7 mouse cellular contexts compared by ENCODE assay signal in genomic region chr11:109472821-109473170, GRCm38 (mm10). TPM values are rescaled to one million over a fixed set of nuclear protein-coding genes. Genes with fewer than 3 reads are reported as not detected.
DNase-seq lines count a peak whose midpoint lies in the region; ATAC-seq lines count a peak whose summit lies in the region.

No protein-coding gene starts in this region.

- peaks cover 39% of the 10 kb centered on the region for H3K36me3 ChIP-seq in erythroblast, embryonic 14.5 days (ENCODE audit: control insufficient read depth)
- H3K36me3 ChIP-seq in limb, embryonic 13.5 days: no peaks in the 10 kb centered on the region
- H3K36me3 ChIP-seq in stomach, embryonic 16.5 days (ENCODE audit: control insufficient read depth, insufficient read depth, low read length): no peaks in the 10 kb centered on the region

- H3K27me3 ChIP-seq in erythroblast, embryonic 14.5 days (ENCODE audit: control insufficient read depth): no peaks in the 10 kb centered on the region
- peaks cover 39% of the 10 kb centered on the region for H3K27me3 ChIP-seq in limb, embryonic 13.5 days
- no peaks in the 10 kb centered on the region for H3K27me3 ChIP-seq in stomach, embryonic 16.5 days (ENCODE audit: control insufficient read depth, insufficient read depth, low read length)

- ATAC-seq in limb, embryonic 13.5 days (ENCODE audit: low FRiP score, low read depth): no peak
- peak; percentile 64 for ATAC-seq in stomach, embryonic 16.5 days (ENCODE audit: insufficient read depth, low FRiP score)

- H3K27ac ChIP-seq in limb, embryonic 13.5 days: no peak overlapping the region
- peak overlapping the region; percentile 90 for H3K27ac ChIP-seq in stomach, embryonic 16.5 days (ENCODE audit: low read length)

- peak overlapping the region; percentile 82 for H3K9ac ChIP-seq in limb, embryonic 13.5 days
- peak overlapping the region; percentile 89 for H3K9ac ChIP-seq in stomach, embryonic 16.5 days (ENCODE audit: low read length)

- peak overlapping the region; percentile 100 for H3K4me3 ChIP-seq in erythroblast, embryonic 14.5 days (replicated peaks)
- H3K4me3 ChIP-seq in limb, embryonic 13.5 days: peak overlapping the region; percentile 74
- peak overlapping the region; percentile 67 for H3K4me3 ChIP-seq in stomach, embryonic 16.5 days (replicated peaks; ENCODE audit: low read length)

- H3K9me3 ChIP-seq in erythroblast, embryonic 14.5 days (ENCODE audit: control insufficient read depth, low read length): no peaks in the 10 kb centered on the region
- no peaks in the 10 kb centered on the region for H3K9me3 ChIP-seq in limb, embryonic 13.5 days
- H3K9me3 ChIP-seq in stomach, embryonic 16.5 days (replicated peaks; ENCODE audit: control insufficient read depth, low read length): no peaks in the 10 kb centered on the region

- H3K4me2 ChIP-seq in limb, embryonic 13.5 days (replicated peaks): peak overlapping the region; percentile 91
- peak overlapping the region; percentile 87 for H3K4me2 ChIP-seq in stomach, embryonic 16.5 days (ENCODE audit: low read depth, low read length)

- WGBS in limb, embryonic 13.5 days: 0% methylated on average over 13 of the region's 13 CpGs
- WGBS in stomach, embryonic 16.5 days: 0% methylated on average over 12 of the region's 13 CpGs

- peak; percentile 42 for DNase-seq in retina, adult 2 months (ENCODE audit: low read depth, low spot score)
- DNase-seq in retina, embryonic 14.5 days (ENCODE audit: low spot score): no peak
- no peak for DNase-seq in frontal cortex, postnatal 36 days (ENCODE audit: low spot score in 2 of 2)
- no peak for DNase-seq in thymus, postnatal 36 days

- H3K4me1 ChIP-seq in erythroblast, embryonic 14.5 days (ENCODE audit: control insufficient read depth): peaks cover 80% of the 10 kb centered on the region
- H3K4me1 ChIP-seq in limb, embryonic 13.5 days: peaks cover 16% of the 10 kb centered on the region
- peaks cover 6% of the 10 kb centered on the region; the same call in 1 of the 2 replicates for H3K4me1 ChIP-seq in stomach, embryonic 16.5 days (ENCODE audit: control insufficient read depth, insufficient read depth, low read length)

RNA-seq across cellular contexts. Expression of gene Arsg, which starts 0.4 kb away (rescaled TPM):
- 0.09 and 0.17 TPM in 2 replicates for polyA plus RNA-seq in erythroblast, embryonic 14.5 days (2012)
- 4.1 and 4.2 TPM in 2 replicates for polyA plus RNA-seq in limb, embryonic 13.5 days (2015; fragmentation: Nextera tagmentation; extraction: Ambion mirVana)
- 4.1 and 5.2 TPM in 2 replicates for polyA plus RNA-seq in stomach, embryonic 16.5 days (2015; fragmentation: Nextera tagmentation; extraction: Ambion mirVana)

RNA-seq across cellular contexts. Expression of gene Slc16a6, which starts 0.6 kb away (rescaled TPM):
- 4.7 and 5.3 TPM in 2 replicates for polyA plus RNA-seq in erythroblast, embryonic 14.5 days (2012)
- polyA plus RNA-seq in limb, embryonic 13.5 days (2015; fragmentation: Nextera tagmentation; extraction: Ambion mirVana): 3.7 and 3.8 TPM in 2 replicates
- polyA plus RNA-seq in stomach, embryonic 16.5 days (2015; fragmentation: Nextera tagmentation; extraction: Ambion mirVana): 13.1 and 13.3 TPM in 2 replicates

RNA-seq across cellular contexts. Expression of gene Amz2, which starts 47.0 kb away (rescaled TPM):
- polyA plus RNA-seq in erythroblast, embryonic 14.5 days (2012): 0.22 and 0.26 TPM in 2 replicates
- polyA plus RNA-seq in limb, embryonic 13.5 days (2015; fragmentation: Nextera tagmentation; extraction: Ambion mirVana): 46.9 and 48.5 TPM in 2 replicates
- 37.0 and 41.0 TPM in 2 replicates for polyA plus RNA-seq in stomach, embryonic 16.5 days (2015; fragmentation: Nextera tagmentation; extraction: Ambion mirVana)

RNA-seq across cellular contexts. Expression of gene 9930022D16Rik, which starts 59.1 kb away (rescaled TPM):
- 0.02 TPM in 1 of 2 replicates, not detected in the other for polyA plus RNA-seq in erythroblast, embryonic 14.5 days (2012)
- not detected in 2 replicates for polyA plus RNA-seq in limb, embryonic 13.5 days (2015; fragmentation: Nextera tagmentation; extraction: Ambion mirVana)
- polyA plus RNA-seq in stomach, embryonic 16.5 days (2015; fragmentation: Nextera tagmentation; extraction: Ambion mirVana): not detected in 2 replicates

Comparison
In these comparisons a context has a peak if more than half of its experiments do, and no peak if none do; other contexts are left out.
1. RNA of gene Amz2, which starts 47.0 kb away (polyA plus RNA-seq): 46.9 to 48.5 TPM in limb, embryonic 13.5 days and 37.0 to 41.0 TPM in stomach, embryonic 16.5 days; 0.22 to 0.26 TPM in erythroblast, embryonic 14.5 days; every median in the first group is over 10 times any median in the second.
2. Peak in every context shown above with its lines, with median percentiles within 50 percentile points of each other: H3K4me3 ChIP-seq.